Mouse (Mus musculus) embryonic facial prominence, embryonic 11.5 days (tissue): ENCODE measurements at regions not wholly inside any gene's neighbourhood (a gene's known extent, or its start where the extent isn't known, plus 50 kb on each side); places are given as distances from the start of the nearest gene placed in this dataset.

Source experiments
- ATAC-seq: fragments of 200-750 bp; cut with Nextera tagmentation; replicated peaks from 2 replicates; pipeline ENCODE4 v1.8.0; 2017; ENCODE audit warnings: low read depth; ENCODE audit not compliant: insufficient number of reproducible peaks, low FRiP score, low TSS enrichment
- DNase-seq: peaks from one replicate; pipeline ENCODE4 v3.0.0-alpha.2; 2015; ENCODE audit warnings: low spot score
- H3K27ac ChIP-seq: fragments of 300-500 bp; sonication (generic); replicated peaks from 2 replicates; pipeline ENCODE4 v1.5.1; 2014; ENCODE audit warnings: mild to moderate bottlenecking, low read depth, low read length, control low read depth
- H3K27me3 ChIP-seq: fragments of 300-500 bp; sonication (generic); 2 replicates; pipeline ENCODE4 v1.6.1; 2014; ENCODE audit warnings: mild to moderate bottlenecking, low read length, moderate library complexity, mixed read lengths; ENCODE audit not compliant: control insufficient read depth, insufficient read depth
- H3K36me3 ChIP-seq: fragments of 300-500 bp; sonication (generic); replicated peaks from 2 replicates; pipeline ENCODE4 v1.6.1; 2014; ENCODE audit warnings: low read depth, mild to moderate bottlenecking, low read length, moderate library complexity, mixed read lengths; ENCODE audit not compliant: control insufficient read depth, insufficient read depth
- H3K4me1 ChIP-seq: fragments of 300-500 bp; sonication (generic); 2 replicates; pipeline ENCODE4 v1.6.1; 2014; ENCODE audit warnings: low read length, mixed read lengths; ENCODE audit not compliant: control insufficient read depth, insufficient read depth
- H3K4me2 ChIP-seq: fragments of 300-500 bp; sonication (generic); 2 replicates; pipeline ENCODE4 v1.6.1; 2014; ENCODE audit warnings: low read depth, mild to moderate bottlenecking, control low read depth, low read length, moderate library complexity
- H3K4me3 ChIP-seq: fragments of 300-500 bp; sonication (generic); 2 replicates; pipeline ENCODE4 v1.5.1; 2014; ENCODE audit warnings: low read depth, low read length, control low read depth
- H3K9ac ChIP-seq: fragments of 300-500 bp; sonication (generic); replicated peaks from 2 replicates; pipeline ENCODE4 v1.6.1; 2014; ENCODE audit warnings: mild to moderate bottlenecking, control low read depth, low read length
- H3K9me3 ChIP-seq: fragments of 300-500 bp; sonication (generic); replicated peaks from 2 replicates; pipeline ENCODE4 v1.6.1; 2016; ENCODE audit warnings: mild to moderate bottlenecking, low read length, inconsistent platforms, mixed read lengths; ENCODE audit not compliant: control insufficient read depth
- WGBS: fragments of 180-500 bp; shearing (Covaris S2); extraction: QIAGEN DNeasy Blood & Tissue Kit; methylation state at CpG from one replicate; pipeline ENCODE4 v1.1.7; 2014; 5-methylcytosine and 5-hydroxymethylcytosine counted together

- Histone ChIP-seq H3K9me3 (no peaks in the 10 kb centered on the region), H3K36me3 (no peaks in the 10 kb centered on the region), H3K9ac (no peak overlapping the region), H3K4me2 (no peak overlapping the region), H3K4me1 (no peaks in the 10 kb centered on the region), H3K4me3 (no peak overlapping the region), H3K27ac (no peak overlapping the region), H3K27me3 (no peaks in the 10 kb centered on the region)
- 5% methylated on average over 7 of the region's 7 CpGs for WGBS
- peak; percentile 88 for DNase-seq
- ATAC-seq, result peak; percentile 73
These were observed 82.0 kb upstream of the Foxk1 start for GRCm38 (mm10) chr5:142319268-142319667.

GRCm38 (mm10) chr5:142321316-142321715, 80.0 kb upstream of the Foxk1 start:
- H3K27ac ChIP-seq, result no peak overlapping the region
- no peaks in the 10 kb centered on the region for H3K36me3 ChIP-seq
- no peak overlapping the region for H3K4me3 ChIP-seq
- H3K9ac ChIP-seq, result no peak overlapping the region
- no peak for DNase-seq
- WGBS, result 71% methylated on average over 8 of the region's 8 CpGs
- no peaks in the 10 kb centered on the region for H3K9me3 ChIP-seq
- no peak for ATAC-seq
- H3K27me3 ChIP-seq, result no peaks in the 10 kb centered on the region
- H3K4me1 ChIP-seq, result no peaks in the 10 kb centered on the region
- no peak overlapping the region for H3K4me2 ChIP-seq

GRCm38 (mm10) chr5:142324928-142325327, 76.4 kb upstream of the Foxk1 start:
- H3K4me2 ChIP-seq, result no peak overlapping the region
- 83% methylated on average over 2 of the region's 2 CpGs for WGBS
- ATAC-seq (no peak), DNase-seq (no peak)
- no peak overlapping the region for H3K9ac ChIP-seq
- no peaks in the 10 kb centered on the region for H3K9me3 ChIP-seq
- H3K36me3 ChIP-seq, result no peaks in the 10 kb centered on the region
- H3K27me3 ChIP-seq, result no peaks in the 10 kb centered on the region
- no peak overlapping the region for H3K27ac ChIP-seq
- H3K4me1 ChIP-seq, result no peaks in the 10 kb centered on the region
- no peak overlapping the region for H3K4me3 ChIP-seq

- no peaks in the 10 kb centered on the region for H3K27me3 ChIP-seq
- no peak for ATAC-seq
- no peak for DNase-seq
- H3K27ac ChIP-seq, result no peak overlapping the region
- H3K4me1 ChIP-seq, result no peaks in the 10 kb centered on the region
- H3K4me3 ChIP-seq, result no peak overlapping the region
- no peak overlapping the region for H3K4me2 ChIP-seq
- H3K9me3 ChIP-seq, result no peaks in the 10 kb centered on the region
- H3K36me3 ChIP-seq, result no peaks in the 10 kb centered on the region
- WGBS, result 63% methylated on average over 4 of the region's 4 CpGs
- no peak overlapping the region for H3K9ac ChIP-seq
These were observed 75.7 kb upstream of the Foxk1 start for GRCm38 (mm10) chr5:142325560-142325959.

- no peaks in the 10 kb centered on the region for H3K27me3 ChIP-seq
- ATAC-seq, result no peak
- H3K4me2 ChIP-seq, result no peak overlapping the region
- DNase-seq, result peak; percentile 49
- no peak overlapping the region for H3K4me3 ChIP-seq
- H3K9me3 ChIP-seq, result no peaks in the 10 kb centered on the region
- H3K27ac ChIP-seq, result no peak overlapping the region
- no peak overlapping the region for H3K9ac ChIP-seq
- H3K4me1 ChIP-seq, result no peaks in the 10 kb centered on the region
- no peaks in the 10 kb centered on the region for H3K36me3 ChIP-seq
- 72% methylated on average over 6 of the region's 6 CpGs for WGBS
These were observed 74.0 kb upstream of the Foxk1 start for GRCm38 (mm10) chr5:142327261-142327660.

GRCm38 (mm10) chr5:142329724-142330520, 71.4 kb upstream of the Foxk1 start:
- Histone ChIP-seq H3K9ac (no peak overlapping the region), H3K9me3 (no peaks in the 10 kb centered on the region), H3K36me3 (no peaks in the 10 kb centered on the region), H3K4me2 (no peak overlapping the region), H3K27me3 (no peaks in the 10 kb centered on the region), H3K27ac (no peak overlapping the region), H3K4me1 (no peaks in the 10 kb centered on the region), H3K4me3 (no peak overlapping the region)
- ATAC-seq (no peak), DNase-seq (peak; percentile 53)
- WGBS, result 77% methylated on average over 7 of the region's 7 CpGs

- DNase-seq (no peak), ATAC-seq (no peak)
- Histone ChIP-seq H3K9ac (no peak overlapping the region), H3K9me3 (no peaks in the 10 kb centered on the region), H3K4me3 (no peak overlapping the region), H3K4me1 (no peaks in the 10 kb centered on the region), H3K4me2 (no peak overlapping the region), H3K27me3 (no peaks in the 10 kb centered on the region), H3K27ac (no peak overlapping the region), H3K36me3 (no peaks in the 10 kb centered on the region)
- WGBS, result 53% methylated on average over 9 of the region's 9 CpGs
These were observed 68.6 kb upstream of the Foxk1 start for GRCm38 (mm10) chr5:142332744-142333143.

GRCm38 (mm10) chr5:142337436-142337835, 63.9 kb upstream of the Foxk1 start:
- 86% methylated on average over 6 of the region's 6 CpGs for WGBS
- Histone ChIP-seq H3K4me1 (no peaks in the 10 kb centered on the region), H3K27ac (no peak overlapping the region), H3K27me3 (no peaks in the 10 kb centered on the region), H3K9ac (no peak overlapping the region), H3K36me3 (no peaks in the 10 kb centered on the region), H3K4me2 (no peak overlapping the region), H3K4me3 (no peak overlapping the region), H3K9me3 (no peaks in the 10 kb centered on the region)
- no peak for ATAC-seq
- DNase-seq, result no peak
